Mouse (Mus musculus) liver, embryonic 11.5 days (tissue): ENCODE results near the gene Prr3. TPM values are rescaled to one million over a fixed set of nuclear protein-coding genes. Genes with fewer than 3 reads are reported as not detected.

Experiments used
- ATAC-seq: fragments of 200-750 bp; cut with Nextera tagmentation; replicated peaks from 2 replicates; pipeline ENCODE4 v1.8.0; 2017; ENCODE audit warnings: moderate number of reproducible peaks, mild to moderate bottlenecking, moderate TSS enrichment, moderate library complexity; ENCODE audit not compliant: low FRiP score
- DNase-seq: peaks from one replicate; pipeline ENCODE4 v3.0.0-alpha.2; 2017; ENCODE audit warnings: low spot score
- H3K27ac ChIP-seq: fragments of 300-500 bp; sonication (generic); 2 replicates; pipeline ENCODE4 v1.5.1; 2014; ENCODE audit warnings: mild to moderate bottlenecking, low read depth, low read length, control low read depth
- H3K27me3 ChIP-seq: fragments of 300-500 bp; sonication (generic); replicated peaks from 2 replicates; pipeline ENCODE4 v1.6.1; 2014; ENCODE audit warnings: low read length, mixed read lengths; ENCODE audit not compliant: control insufficient read depth, insufficient read depth
- H3K36me3 ChIP-seq: fragments of 300-500 bp; sonication (generic); 2 replicates; pipeline ENCODE4 v1.6.1; 2014; ENCODE audit warnings: mild to moderate bottlenecking, low read length, moderate library complexity, mixed read lengths; ENCODE audit not compliant: control insufficient read depth, insufficient read depth
- H3K4me1 ChIP-seq: fragments of 300-500 bp; sonication (generic); replicated peaks from 2 replicates; pipeline ENCODE4 v1.6.1; 2014; ENCODE audit warnings: low read length, mixed read lengths; ENCODE audit not compliant: control insufficient read depth, insufficient read depth
- H3K4me2 ChIP-seq: fragments of 300-500 bp; sonication (generic); 2 replicates; pipeline ENCODE4 v1.6.1; 2014; ENCODE audit warnings: mild to moderate bottlenecking, control low read depth, moderate library complexity
- H3K4me3 ChIP-seq: fragments of 300-500 bp; sonication (generic); 2 replicates; pipeline ENCODE4 v1.5.1; 2014; ENCODE audit warnings: low read depth, low read length, control low read depth
- H3K9ac ChIP-seq: fragments of 300-500 bp; sonication (generic); 2 replicates; pipeline ENCODE4 v1.6.1; 2014; ENCODE audit warnings: low read depth, low read length, control low read depth
- H3K9me3 ChIP-seq: fragments of 300-500 bp; sonication (generic); 2 replicates; pipeline ENCODE4 v1.6.1; 2016; ENCODE audit warnings: low read length, inconsistent platforms, mixed read lengths; ENCODE audit not compliant: control insufficient read depth
- WGBS: fragments of 180-500 bp; shearing (Covaris S2); extraction: QIAGEN DNeasy Blood & Tissue Kit; methylation state at CpG from one replicate; pipeline ENCODE4 v1.1.7; 2014; 5-methylcytosine and 5-hydroxymethylcytosine counted together
- polyA plus RNA-seq: library from polyadenylated mRNA; unstranded; fragments of >200 nt; fragmentation: Nextera tagmentation; extraction: Ambion mirVana; gene quantifications from 2 replicates; pipeline ENCODE4 v1.2.1, GENCODE M21; 2014

Gene Prr3
- polyA plus RNA-seq: 22.0 and 22.8 TPM in 2 replicates

- H3K27me3 ChIP-seq: no peaks in the 10 kb centered on the region
- H3K4me3 ChIP-seq: peak within 1 kb of the TSS; percentile 77
- under 1% methylated on average over 102 of the region's 109 CpGs for whole genome bisulfite sequencing
- DNase-seq (peak; percentile 99), ATAC-seq (peak; percentile 88)
- H3K4me2 ChIP-seq: peak within 1 kb of the TSS; percentile 93
- peaks cover 11% of the 10 kb centered on the region for H3K4me1 ChIP-seq
- H3K36me3 ChIP-seq: peaks cover 18% of the 10 kb centered on the region; the same call in 1 of the 2 replicates
- H3K27ac ChIP-seq: peak within 1 kb of the TSS; percentile 88
- H3K9ac ChIP-seq: peak within 1 kb of the TSS; percentile 76
- H3K9me3 ChIP-seq: no peaks in the 10 kb centered on the region
Measured at GRCm38 (mm10) chr17:35979401-35980362, at the start of gene Prr3, which contains the start of gene Gnl1. TSS of gene Prr3 (minus strand) at chr17:35980236. TSS of gene Gnl1 (plus strand) at chr17:35979851.

DNA sequence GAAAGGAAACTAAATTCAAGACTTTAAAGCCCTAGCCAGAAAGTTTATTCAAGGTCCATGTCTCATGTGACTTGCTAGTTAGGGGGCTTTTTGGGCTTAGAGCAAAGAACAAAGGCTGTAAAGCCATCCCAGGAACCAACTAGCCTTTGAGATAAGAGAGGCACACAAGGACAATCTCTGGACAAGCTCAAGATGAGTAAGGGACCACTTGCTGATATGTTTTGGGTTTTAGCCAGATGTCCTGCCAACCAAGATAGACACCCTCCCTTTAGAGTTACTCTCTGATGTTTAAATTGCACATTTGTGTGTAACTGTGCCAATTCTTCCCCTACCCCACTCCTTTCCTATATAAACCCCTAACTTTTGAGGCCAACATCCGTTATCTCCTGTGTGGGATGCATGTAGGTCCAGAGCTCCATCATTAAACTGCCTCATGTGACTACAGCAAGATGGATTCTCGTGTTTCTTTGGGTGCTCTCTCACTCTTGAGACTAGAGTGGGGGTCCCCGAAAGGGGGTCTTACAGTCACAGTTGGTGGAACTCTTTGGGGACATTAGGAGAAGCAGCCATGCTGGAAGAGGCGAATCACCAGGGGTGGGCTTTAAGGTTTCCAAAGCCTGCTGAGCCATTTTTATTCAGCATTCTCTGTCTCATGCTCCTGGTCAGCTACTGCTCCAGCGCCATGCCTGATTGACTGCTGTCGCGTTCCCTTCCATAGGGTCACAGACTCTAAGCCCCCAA, 49.0 kb upstream of the Prr3 start:
- 83% methylated on average over 7 of the region's 7 CpGs for WGBS
- Histone ChIP-seq H3K4me1 (peaks cover 12% of the 10 kb centered on the region), H3K27me3 (no peaks in the 10 kb centered on the region), H3K9me3 (peaks cover 4% of the 10 kb centered on the region; the same call in 1 of the 2 replicates), H3K36me3 (no peaks in the 10 kb centered on the region), H3K9ac (no peak overlapping the region), H3K4me3 (no peak overlapping the region), H3K27ac (no peak overlapping the region), H3K4me2 (no peak overlapping the region)
- no peak for ATAC-seq
- DNase-seq: no peak

DNA sequence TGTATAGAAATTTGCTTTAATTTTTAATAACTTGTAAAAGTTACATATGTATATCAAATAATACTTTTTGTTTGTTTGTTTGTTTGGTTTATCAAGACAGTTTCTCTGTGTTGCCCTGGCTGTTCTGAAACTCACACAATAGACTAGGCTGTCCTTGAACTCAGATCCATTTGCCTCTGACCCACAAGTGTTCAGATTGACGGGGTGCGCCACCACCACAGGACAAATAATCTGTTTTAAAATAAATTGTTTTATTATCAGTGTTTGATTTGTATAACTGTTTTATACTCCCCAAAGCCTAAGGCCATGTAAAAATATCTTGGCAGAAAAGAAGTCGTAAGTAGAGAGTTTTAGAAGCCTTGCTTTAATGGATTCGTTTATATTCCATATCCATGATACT, 47.6 kb upstream of the Prr3 start:
- ATAC-seq: no peak
- no peak overlapping the region for H3K4me3 ChIP-seq
- H3K9ac ChIP-seq: no peak overlapping the region
- WGBS: 87% methylated on average over 4 of the region's 4 CpGs
- peaks cover 20% of the 10 kb centered on the region for H3K4me1 ChIP-seq
- DNase-seq: no peak
- no peak overlapping the region for H3K4me2 ChIP-seq
- H3K9me3 ChIP-seq: peaks cover 4% of the 10 kb centered on the region; the same call in 1 of the 2 replicates
- H3K27me3 ChIP-seq: no peaks in the 10 kb centered on the region
- no peak overlapping the region for H3K27ac ChIP-seq
- no peaks in the 10 kb centered on the region for H3K36me3 ChIP-seq

- Histone ChIP-seq H3K4me3 (no peak overlapping the region), H3K27ac (no peak overlapping the region), H3K4me2 (no peak overlapping the region), H3K4me1 (peaks cover 16% of the 10 kb centered on the region), H3K27me3 (no peaks in the 10 kb centered on the region), H3K9me3 (peaks cover 7% of the 10 kb centered on the region; the same call in 1 of the 2 replicates), H3K36me3 (no peaks in the 10 kb centered on the region), H3K9ac (no peak overlapping the region)
- ATAC-seq (no peak), DNase-seq (no peak)
- 57% methylated on average over 4 of the region's 4 CpGs for WGBS
Measured at GRCm38 (mm10) chr17:36025901-36026300, 45.9 kb upstream of the Prr3 start.

- WGBS: 73% methylated on average over 5 of the region's 5 CpGs
- Histone ChIP-seq H3K4me3 (no peak overlapping the region), H3K4me1 (peaks cover 20% of the 10 kb centered on the region), H3K27me3 (no peaks in the 10 kb centered on the region), H3K9me3 (peaks cover 9% of the 10 kb centered on the region), H3K36me3 (no peaks in the 10 kb centered on the region; the same call in 1 of the 2 replicates), H3K27ac (no peak overlapping the region), H3K4me2 (no peak overlapping the region), H3K9ac (no peak overlapping the region)
- ATAC-seq: no peak
- DNase-seq: no peak
Measured at GRCm38 (mm10) chr17:36025197-36025596, 45.2 kb upstream of the Prr3 start.

DNA sequence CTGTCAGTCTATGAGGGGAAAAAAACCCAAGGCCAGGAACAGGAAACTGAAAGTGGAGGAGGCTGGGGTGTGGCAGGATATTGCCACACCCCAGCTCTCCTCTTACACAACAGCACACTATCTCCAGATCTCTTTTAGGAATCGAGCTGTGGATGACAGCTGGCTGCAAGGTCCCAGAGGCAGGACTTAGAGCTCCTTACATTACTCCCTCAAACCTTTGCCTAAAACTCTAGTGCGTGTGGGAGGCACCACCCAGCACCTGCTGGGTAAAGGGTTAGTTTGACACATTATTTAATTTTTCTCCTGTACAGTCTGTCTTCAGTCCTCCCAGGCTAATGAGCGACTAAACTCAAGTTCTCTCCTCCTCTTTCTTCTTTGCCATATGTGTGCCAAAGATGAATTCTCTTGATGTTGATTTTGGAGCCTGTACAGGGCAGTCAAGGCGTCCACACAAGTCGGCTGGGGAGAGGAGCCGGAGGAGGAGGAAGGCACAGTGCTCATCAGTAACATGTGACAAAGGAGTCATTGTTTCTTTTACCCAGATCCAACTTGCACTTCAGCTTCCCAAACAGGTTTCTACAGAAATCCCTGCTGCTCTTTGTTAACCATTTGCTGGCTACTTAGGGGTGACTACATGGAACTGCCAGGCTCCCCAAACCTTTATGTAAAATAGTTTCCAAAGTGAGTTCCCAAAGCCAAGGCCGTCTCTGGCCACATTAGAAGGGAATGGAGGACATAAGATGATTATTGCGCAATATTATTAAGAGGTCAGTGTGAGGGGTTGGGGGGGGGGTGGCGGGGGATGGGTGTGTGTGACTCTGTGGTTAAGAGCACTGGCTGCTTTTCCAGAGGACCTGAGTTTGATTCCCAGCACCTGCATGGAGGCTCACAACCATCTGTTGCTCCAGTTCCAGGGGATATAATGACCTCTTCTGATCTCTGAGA, 43.9 kb upstream of the Prr3 start:
- Histone ChIP-seq H3K27ac (0 out of 2 replicates have a peak overlapping the region, but pooled peaks have one; percentile 42), H3K4me2 (peak overlapping the region; percentile 26), H3K9ac (no peak overlapping the region), H3K27me3 (no peaks in the 10 kb centered on the region), H3K4me3 (no peak overlapping the region), H3K4me1 (peaks cover 20% of the 10 kb centered on the region), H3K9me3 (peaks cover 9% of the 10 kb centered on the region), H3K36me3 (no peaks in the 10 kb centered on the region; the same call in 1 of the 2 replicates)
- WGBS: 60% methylated on average over 9 of the region's 9 CpGs
- DNase-seq: no peak
- ATAC-seq: 0 out of 2 replicates have a peak, but pooled peaks have one; percentile 42

- H3K27me3 ChIP-seq: no peaks in the 10 kb centered on the region
- H3K9ac ChIP-seq: no peak overlapping the region
- no peak for ATAC-seq
- H3K4me2 ChIP-seq: no peak overlapping the region
- H3K9me3 ChIP-seq: peaks cover 9% of the 10 kb centered on the region
- 89% methylated on average over 6 of the region's 6 CpGs for WGBS
- no peak for DNase-seq
- H3K4me3 ChIP-seq: no peak overlapping the region
- no peaks in the 10 kb centered on the region; the same call in 1 of the 2 replicates for H3K36me3 ChIP-seq
- H3K4me1 ChIP-seq: peaks cover 20% of the 10 kb centered on the region
- H3K27ac ChIP-seq: no peak overlapping the region
Measured at GRCm38 (mm10) chr17:36022922-36023321, 42.9 kb upstream of the Prr3 start.

GRCm38 (mm10) chr17:36022098-36022497, 42.1 kb upstream of the Prr3 start:
- H3K36me3 ChIP-seq: no peaks in the 10 kb centered on the region; the same call in 1 of the 2 replicates
- H3K9me3 ChIP-seq: peaks cover 9% of the 10 kb centered on the region
- DNase-seq (no peak), ATAC-seq (no peak)
- peaks cover 20% of the 10 kb centered on the region for H3K4me1 ChIP-seq
- H3K4me2 ChIP-seq: no peak overlapping the region
- no peaks in the 10 kb centered on the region for H3K27me3 ChIP-seq
- no peak overlapping the region for H3K9ac ChIP-seq
- H3K27ac ChIP-seq: no peak overlapping the region
- WGBS: 94% methylated on average over 9 of the region's 9 CpGs
- H3K4me3 ChIP-seq: no peak overlapping the region
